Mouse (Mus musculus) limb, embryonic 14.5 days (tissue): ENCODE results near the gene Kifc1. TPM values are rescaled to one million over a fixed set of nuclear protein-coding genes. Genes with fewer than 3 reads are reported as not detected.

Experiments
- ATAC-seq: fragments of 200-750 bp; cut with Nextera tagmentation; 2 replicates; pipeline ENCODE4 v1.8.0; 2017; ENCODE audit warnings: low read depth, moderate number of reproducible peaks, moderate TSS enrichment; ENCODE audit not compliant: low FRiP score
- DNase-seq: peaks from one replicate; pipeline ENCODE4 v3.0.0-alpha.2; 2015; ENCODE audit warnings: low spot score
- H3K27ac ChIP-seq: fragments of 300-500 bp; sonication (generic); replicated peaks from 2 replicates; pipeline ENCODE4 v1.5.1; 2014; ENCODE audit warnings: low read depth, mild to moderate bottlenecking, low read length, moderate library complexity, mixed read lengths
- H3K27me3 ChIP-seq: fragments of 300-500 bp; sonication (generic); 2 replicates; pipeline ENCODE4 v1.6.1; 2014; ENCODE audit warnings: low read length, mixed read lengths; ENCODE audit not compliant: control insufficient read depth, insufficient read depth
- H3K36me3 ChIP-seq: fragments of 300-500 bp; sonication (generic); 2 replicates; pipeline ENCODE4 v1.6.1; 2014; ENCODE audit warnings: mild to moderate bottlenecking, low read length, moderate library complexity, mixed read lengths; ENCODE audit not compliant: control insufficient read depth, insufficient read depth
- H3K4me1 ChIP-seq: fragments of 300-500 bp; sonication (generic); 2 replicates; pipeline ENCODE4 v1.6.1; 2014; ENCODE audit warnings: antibody characterized with exemption, low read length, mixed read lengths; ENCODE audit not compliant: control insufficient read depth, insufficient read depth
- H3K4me2 ChIP-seq: fragments of 300-500 bp; sonication (generic); replicated peaks from 2 replicates; pipeline ENCODE4 v1.6.1; 2014; ENCODE audit warnings: low read depth, mild to moderate bottlenecking, low read length, moderate library complexity; ENCODE audit not compliant: severe bottlenecking
- H3K4me3 ChIP-seq: fragments of 300-500 bp; sonication (generic); replicated peaks from 2 replicates; pipeline ENCODE4 v1.5.1; 2014; ENCODE audit warnings: low read length
- H3K9ac ChIP-seq: fragments of 300-500 bp; sonication (generic); 2 replicates; pipeline ENCODE4 v1.6.1; 2014; ENCODE audit warnings: mild to moderate bottlenecking, low read depth, low read length, moderate library complexity; ENCODE audit not compliant: severe bottlenecking
- H3K9me3 ChIP-seq: fragments of 300-500 bp; sonication (generic); 2 replicates; pipeline ENCODE4 v1.6.1; 2016; ENCODE audit warnings: low read length; ENCODE audit not compliant: control insufficient read depth
- POLR2A ChIP-seq: fragments of 200-500 bp; IDR thresholded peaks from 2 replicates; pipeline ENCODE4 v1.8.0; 2012; ENCODE audit warnings: inconsistent platforms, mild to moderate bottlenecking, moderate library complexity, borderline replicate concordance; ENCODE audit not compliant: insufficient read depth, insufficient read length; ENCODE audit errors: extremely low read depth
- WGBS: fragments of 180-500 bp; shearing (Covaris S2); extraction: QIAGEN DNeasy Blood & Tissue Kit; methylation state at CpG from one replicate; pipeline ENCODE4 v1.1.7; 2014; 5-methylcytosine and 5-hydroxymethylcytosine counted together
- polyA plus RNA-seq, 2 experiments: library from polyadenylated mRNA; depleted of rRNA in 1 of 2; stranded (reverse) in 1 of 2; unstranded in 1 of 2; fragments of >200 nt; fragmentation: Nextera tagmentation in 1 of 2; extraction: Ambion mirVana in 1 of 2; gene quantifications; 2 replicates each; pipeline versions ENCODE4 v1.2.1 to v1.2.3; 2012 to 2014

Kifc1 gene
- polyA plus RNA-seq, 2 experiments: 6.2 to 60.6 TPM

DNA sequence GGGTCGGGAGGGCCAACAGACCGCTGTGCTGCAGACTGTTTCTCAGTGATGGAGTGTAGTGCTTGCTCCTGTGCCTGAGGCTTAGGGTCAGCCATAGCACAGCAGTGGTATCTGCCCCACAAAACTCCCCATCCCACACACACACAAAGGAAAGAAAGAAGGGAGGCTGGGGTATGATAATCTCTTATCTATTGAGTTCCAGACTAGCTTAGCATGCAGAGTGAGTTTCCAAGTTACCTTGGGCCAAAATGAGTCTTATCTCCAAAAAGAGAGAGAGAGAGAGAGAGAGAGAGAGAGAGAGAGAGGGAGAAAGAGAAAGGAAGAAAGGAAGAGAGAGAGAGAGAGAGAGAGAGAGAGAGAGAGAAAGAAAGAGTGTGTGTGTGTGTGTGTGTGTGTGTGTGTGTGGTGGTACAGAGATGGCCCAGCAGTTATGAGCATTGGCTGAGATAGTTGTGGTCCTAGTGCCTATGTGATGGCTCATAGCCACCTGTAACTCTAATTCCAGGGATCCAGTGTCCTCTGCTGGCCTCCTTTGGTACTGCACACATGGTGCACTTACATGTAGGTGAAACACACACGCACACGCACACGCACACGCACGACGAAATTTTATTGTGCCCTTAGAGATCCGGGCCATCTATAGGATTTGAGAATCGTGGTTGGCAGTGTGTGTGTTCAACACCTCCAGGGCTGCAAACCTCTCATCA, 34.3 kb upstream of the Kifc1 start:
- Histone ChIP-seq H3K9ac (no peak overlapping the region), H3K4me2 (no peak overlapping the region), H3K27me3 (no peaks in the 10 kb centered on the region), H3K27ac (no peak overlapping the region), H3K9me3 (no peaks in the 10 kb centered on the region), H3K4me3 (no peak overlapping the region), H3K4me1 (peaks cover 8% of the 10 kb centered on the region), H3K36me3 (peaks cover 16% of the 10 kb centered on the region)
- no peak for ATAC-seq
- TF ChIP-seq POLR2A: no peak
- DNase-seq: no peak
- 83% methylated on average over 10 of the region's 10 CpGs for WGBS

GRCm38 (mm10) chr17:33921361-33921760, 30.9 kb upstream of the Kifc1 start:
- no peak for ATAC-seq
- Histone ChIP-seq H3K9ac (no peak overlapping the region), H3K27me3 (no peaks in the 10 kb centered on the region), H3K36me3 (peaks cover 13% of the 10 kb centered on the region), H3K9me3 (no peaks in the 10 kb centered on the region), H3K4me3 (no peak overlapping the region), H3K4me1 (peaks cover 10% of the 10 kb centered on the region), H3K4me2 (no peak overlapping the region), H3K27ac (no peak overlapping the region)
- TF ChIP-seq POLR2A: no peak
- WGBS: 89% methylated on average over 7 of the region's 7 CpGs
- DNase-seq: no peak

DNA sequence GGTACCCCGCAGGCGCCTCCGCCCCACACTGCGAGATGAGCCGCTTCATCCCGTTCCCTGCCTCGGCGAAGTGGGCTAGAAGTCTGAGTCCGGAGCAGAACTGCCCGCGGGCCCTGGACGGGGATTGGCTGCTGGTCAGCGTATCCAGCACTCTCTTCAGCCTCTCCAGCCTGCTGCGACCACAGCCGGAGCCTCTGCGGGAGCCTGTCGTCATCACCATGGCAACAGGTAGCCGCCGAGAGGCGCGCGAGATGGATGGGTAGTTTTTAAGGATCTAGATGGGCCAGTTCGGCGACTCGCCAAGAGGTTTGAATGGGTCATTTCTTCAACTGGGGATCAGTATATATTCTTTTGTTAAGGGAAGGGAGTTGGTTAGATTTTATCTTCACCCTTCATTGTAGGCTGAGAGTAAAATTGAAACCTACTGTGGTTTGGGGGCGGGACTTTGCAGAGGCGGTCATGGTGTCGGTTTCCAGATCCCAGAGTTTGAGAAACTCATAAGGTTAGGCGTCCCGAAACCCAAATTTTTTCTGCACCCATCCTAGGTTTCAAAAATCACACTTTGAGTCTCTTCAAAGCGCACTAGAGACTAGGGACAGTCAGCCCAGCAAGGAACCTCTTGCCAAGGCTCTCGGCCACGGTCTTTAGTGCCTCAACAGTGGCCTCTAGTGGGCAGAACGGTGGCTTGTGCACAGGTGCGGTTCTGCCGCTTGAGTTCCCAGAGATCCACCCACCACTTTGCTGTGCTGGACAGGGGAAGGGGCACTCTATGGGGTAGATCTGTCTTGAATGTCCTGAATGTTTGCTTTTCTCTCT, 30.0 kb upstream of the Kifc1 start:
- Histone ChIP-seq H3K36me3 (peaks cover 8% of the 10 kb centered on the region; the same call in 1 of the 2 replicates), H3K4me3 (peak overlapping the region; percentile 67), H3K9me3 (no peaks in the 10 kb centered on the region), H3K9ac (peak overlapping the region; percentile 66), H3K4me2 (peak overlapping the region; percentile 99), H3K27ac (peak overlapping the region; percentile 33; the same call in 1 of the 2 replicates), H3K27me3 (no peaks in the 10 kb centered on the region), H3K4me1 (peaks cover 10% of the 10 kb centered on the region)
- DNase-seq: peak; percentile 77
- no peak for TF ChIP-seq POLR2A
- ATAC-seq: peak; percentile 30
- under 1% methylated on average over 36 of the region's 36 CpGs for WGBS

DNA sequence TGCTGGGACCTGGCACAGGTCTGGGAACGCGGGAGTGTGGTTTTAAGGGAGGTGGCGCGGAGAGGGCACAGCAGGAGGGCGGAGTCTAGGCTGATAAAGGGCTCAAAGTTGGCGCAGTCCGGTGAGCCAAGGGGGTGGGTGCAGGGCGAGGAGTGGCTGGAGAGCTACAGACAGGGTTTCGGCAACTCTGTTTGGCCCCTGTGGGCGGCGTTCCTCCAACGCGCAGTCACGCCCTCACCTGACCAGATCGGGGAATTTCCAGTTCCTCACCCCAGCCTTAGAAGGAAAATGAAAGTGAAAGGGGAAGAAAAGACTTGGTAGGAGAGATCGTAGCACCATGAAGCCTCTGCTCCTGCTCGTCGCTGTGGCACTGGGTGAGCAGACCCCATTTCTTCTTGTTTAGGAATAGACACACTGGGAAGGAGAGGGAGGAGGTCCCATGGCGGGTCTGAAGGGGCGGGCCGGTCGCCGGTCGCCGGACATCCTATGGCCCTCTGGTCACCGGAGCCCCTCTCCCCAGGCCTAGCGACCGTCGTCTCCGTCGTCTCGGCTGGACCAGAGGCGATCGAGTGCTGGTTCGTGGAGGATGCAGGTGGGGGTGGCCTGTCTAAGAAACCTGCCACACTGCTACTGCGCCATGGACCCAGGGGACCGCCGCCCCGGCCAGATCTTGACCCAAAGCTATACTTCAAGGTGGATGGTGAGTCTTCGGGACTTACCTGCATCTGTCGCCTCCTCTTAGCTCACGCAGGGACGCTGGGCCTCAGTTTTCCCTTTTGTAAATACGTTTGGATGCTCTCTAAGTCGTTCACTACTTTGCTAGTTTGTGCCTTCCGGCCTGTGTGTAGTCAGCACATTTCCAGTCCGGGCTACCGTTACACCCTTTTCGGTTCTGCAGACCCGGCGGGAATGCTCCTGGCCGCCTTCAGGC, 29.2 kb upstream of the Kifc1 start:
- DNase-seq (no peak), ATAC-seq (no peak)
- no peak for TF ChIP-seq POLR2A
- Histone ChIP-seq H3K36me3 (peaks cover 14% of the 10 kb centered on the region; the same call in 1 of the 2 replicates), H3K4me1 (peaks cover 18% of the 10 kb centered on the region), H3K9me3 (no peaks in the 10 kb centered on the region), H3K4me2 (peak overlapping the region; percentile 99), H3K9ac (peak overlapping the region; percentile 66), H3K27ac (peak overlapping the region; percentile 33), H3K27me3 (no peaks in the 10 kb centered on the region), H3K4me3 (peak overlapping the region; percentile 67)
- WGBS: under 1% methylated on average over 52 of the region's 52 CpGs
